Comparison of ENCODE assay signal across 24 mouse cellular contexts in the genomic region with DNA sequence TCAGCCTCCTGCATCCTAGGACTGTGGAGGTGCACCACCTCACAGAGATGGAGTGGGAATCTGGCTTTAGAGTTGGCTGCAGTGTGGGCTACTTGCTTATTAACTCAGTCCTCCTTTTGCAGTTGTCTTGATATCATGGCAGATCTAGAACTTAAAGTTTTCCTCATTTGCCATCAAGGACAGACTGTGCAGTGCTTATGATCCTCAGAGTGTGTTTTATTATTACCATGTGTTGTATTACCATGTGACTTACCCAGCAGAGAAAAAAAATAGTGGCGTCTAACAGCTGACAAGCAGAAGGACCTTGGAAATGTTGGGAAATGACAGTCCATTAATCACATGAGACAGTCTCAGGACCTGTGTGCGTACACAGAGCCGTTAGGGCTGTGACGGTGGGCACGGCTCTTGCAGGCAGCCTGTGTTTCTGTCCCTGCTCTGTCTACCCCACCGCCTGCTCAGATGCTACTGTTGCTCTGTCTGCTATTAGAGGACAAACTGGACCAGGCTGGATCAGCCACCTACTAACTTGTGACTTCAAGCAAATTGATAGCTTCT. TPM values are rescaled to one million over a fixed set of nuclear protein-coding genes. Genes with fewer than 3 reads are reported as not detected.
A peak's percentile ranks its signal among the peaks of the same experiment; 100 is the strongest.
DNase-seq lines count a peak whose midpoint lies in the region; ATAC-seq and TF ChIP-seq lines count a peak whose summit lies in the region.
"Had no signal": no experiment of that assay in that cellular context is flagged by ENCODE, and none has a peak within 500 bp of the region (broad histone marks: within the 10 kb centered on the region; RNA-seq: fewer than 3 reads in every experiment).

No protein-coding gene starts in this region.

- no peak for TF ChIP-seq POLR2A in ES-Bruce4 (IDR thresholded peaks at IDR 0.05; ENCODE audit: insufficient read depth, low read length)

- no peak overlapping the region for H3K4me3 ChIP-seq in hindbrain, embryonic 11.5 days (ENCODE audit: low read depth, low read length)
- no peak overlapping the region for H3K4me3 ChIP-seq in hindbrain, embryonic 10.5 days
- no peak overlapping the region for H3K4me3 ChIP-seq in ES-Bruce4 (ENCODE audit: low read depth, low read length)
- H3K4me3 ChIP-seq in intestine, embryonic 15.5 days (replicated peaks): no peak overlapping the region
- H3K4me3 ChIP-seq in forebrain, embryonic 15.5 days: no peak overlapping the region
- H3K4me3 ChIP-seq: embryonic facial prominence, embryonic 12.5 days; erythroblast, embryonic 14.5 days; forebrain, embryonic 13.5 days; heart, adult 2 months; heart, embryonic 15.5 days; left cerebral cortex, adult 2 months; neural tube, embryonic 12.5 days had no signal

- TF ChIP-seq CTCF in ES-Bruce4 (IDR thresholded peaks at IDR 0.05; ENCODE audit: low read depth, low read length): no peak

- 0 out of 2 replicates have a peak, but pooled peaks have one; percentile 43 for ATAC-seq in hindbrain, embryonic 11.5 days (ENCODE audit: low FRiP score)
- peak; percentile 58 for ATAC-seq in intestine, embryonic 15.5 days
- no peak for ATAC-seq in forebrain, embryonic 15.5 days (replicated peaks)
- ATAC-seq: forebrain, embryonic 13.5 days had no signal

- no peak overlapping the region for H3K9ac ChIP-seq in hindbrain, embryonic 11.5 days (ENCODE audit: low read depth, low read length)
- no peak overlapping the region for H3K9ac ChIP-seq in ES-Bruce4 (ENCODE audit: low read depth, poor library complexity, severe bottlenecking)
- no peak overlapping the region for H3K9ac ChIP-seq in intestine, embryonic 15.5 days
- no peak overlapping the region for H3K9ac ChIP-seq in forebrain, embryonic 15.5 days (replicated peaks)
- H3K9ac ChIP-seq: embryonic facial prominence, embryonic 12.5 days; forebrain, embryonic 13.5 days; heart, embryonic 15.5 days; neural tube, embryonic 12.5 days had no signal

- 79% methylated on average over 6 of the region's 6 CpGs for WGBS in hindbrain, embryonic 11.5 days
- 86% methylated on average over 6 of the region's 6 CpGs for WGBS in hindbrain, embryonic 10.5 days
- WGBS in intestine, embryonic 15.5 days: 48% methylated on average over 6 of the region's 6 CpGs
- WGBS in forebrain, embryonic 15.5 days: 83% methylated on average over 6 of the region's 6 CpGs

- H3K4me2 ChIP-seq in hindbrain, embryonic 11.5 days (replicated peaks; ENCODE audit: low read depth, low read length): no peak overlapping the region
- no peak overlapping the region for H3K4me2 ChIP-seq in intestine, embryonic 15.5 days (replicated peaks)
- no peak overlapping the region for H3K4me2 ChIP-seq in forebrain, embryonic 15.5 days (replicated peaks)
- H3K4me2 ChIP-seq: embryonic facial prominence, embryonic 12.5 days; forebrain, embryonic 13.5 days; heart, embryonic 15.5 days; neural tube, embryonic 12.5 days had no signal

- H3K4me1 ChIP-seq in hindbrain, embryonic 11.5 days (replicated peaks; ENCODE audit: control insufficient read depth, insufficient read depth, low read length): no peaks in the 10 kb centered on the region
- H3K4me1 ChIP-seq in hindbrain, embryonic 10.5 days (replicated peaks): no peaks in the 10 kb centered on the region
- peaks cover 10% of the 10 kb centered on the region for H3K4me1 ChIP-seq in ES-Bruce4 (ENCODE audit: control insufficient read depth, insufficient read depth, low read length)
- H3K4me1 ChIP-seq in intestine, embryonic 15.5 days (replicated peaks): no peaks in the 10 kb centered on the region
- no peaks in the 10 kb centered on the region for H3K4me1 ChIP-seq in forebrain, embryonic 15.5 days
- H3K4me1 ChIP-seq: embryonic facial prominence, embryonic 12.5 days; forebrain, embryonic 13.5 days; heart, embryonic 15.5 days; neural tube, embryonic 12.5 days had no signal

- H3K27ac ChIP-seq in hindbrain, embryonic 11.5 days (ENCODE audit: low read depth, low read length): no peak overlapping the region
- no peak overlapping the region for H3K27ac ChIP-seq in hindbrain, embryonic 10.5 days
- H3K27ac ChIP-seq in ES-Bruce4 (ENCODE audit: insufficient read depth, low read length): peak overlapping the region; percentile 52; the same call in 1 of the 2 replicates
- no peak overlapping the region for H3K27ac ChIP-seq in intestine, embryonic 15.5 days
- H3K27ac ChIP-seq in forebrain, embryonic 15.5 days (replicated peaks): no peak overlapping the region
- H3K27ac ChIP-seq: embryonic facial prominence, embryonic 12.5 days; forebrain, embryonic 13.5 days; heart, adult 2 months; heart, embryonic 15.5 days; left cerebral cortex, adult 2 months; neural tube, embryonic 12.5 days had no signal

- H3K36me3 ChIP-seq in hindbrain, embryonic 11.5 days (ENCODE audit: control insufficient read depth, insufficient read depth, low read length): no peaks in the 10 kb centered on the region
- H3K36me3 ChIP-seq in hindbrain, embryonic 10.5 days: peaks cover 73% of the 10 kb centered on the region
- peaks cover 17% of the 10 kb centered on the region for H3K36me3 ChIP-seq in ES-Bruce4 (ENCODE audit: control insufficient read depth, insufficient read depth, low read length, poor library complexity, severe bottlenecking)
- H3K36me3 ChIP-seq in intestine, embryonic 15.5 days: peaks cover 12% of the 10 kb centered on the region; the same call in 1 of the 2 replicates
- H3K36me3 ChIP-seq in forebrain, embryonic 15.5 days: peaks cover 24% of the 10 kb centered on the region; the same call in 1 of the 2 replicates

- DNase-seq in hindbrain, embryonic 11.5 days (ENCODE audit: low spot score): no peak
- no peak for DNase-seq in hindbrain, embryonic 10.5 days (ENCODE audit: low spot score)
- peak; percentile 12 for DNase-seq in ZHBTc4 (ENCODE audit: low read depth, low spot score)
- no peak for DNase-seq in heart, adult 9 months (ENCODE audit: low spot score in 2 of 2)
- DNase-seq: cerebellum, adult 18-20 months; gastrocnemius, postnatal 14 days; heart, adult 2 months; kidney, adult 8-10 months; kidney, postnatal 25 days; layer of hippocampus, adult 9-11 months; left cerebral cortex, postnatal 4 days; liver; lung, postnatal 14 days; right cerebral cortex, postnatal 4 days; thymus, adult 2 months had no signal

- TF ChIP-seq EP300 in ES-Bruce4 (IDR thresholded peaks at IDR 0.05; ENCODE audit: insufficient read depth, low read depth, low read length): peak; percentile 27; the same call in 1 of the 2 replicates

- no peaks in the 10 kb centered on the region for H3K9me3 ChIP-seq in hindbrain, embryonic 11.5 days (ENCODE audit: control insufficient read depth, low read length)
- no peaks in the 10 kb centered on the region for H3K9me3 ChIP-seq in hindbrain, embryonic 10.5 days
- H3K9me3 ChIP-seq in ES-Bruce4 (replicated peaks; ENCODE audit: control insufficient read depth, insufficient read depth, low read length, poor library complexity, severe bottlenecking): no peaks in the 10 kb centered on the region
- H3K9me3 ChIP-seq in intestine, embryonic 15.5 days: no peaks in the 10 kb centered on the region
- no peaks in the 10 kb centered on the region for H3K9me3 ChIP-seq in forebrain, embryonic 15.5 days
- H3K9me3 ChIP-seq: embryonic facial prominence, embryonic 12.5 days; forebrain, embryonic 13.5 days; heart, embryonic 15.5 days; neural tube, embryonic 12.5 days had no signal

- H3K27me3 ChIP-seq in hindbrain, embryonic 11.5 days (ENCODE audit: control insufficient read depth, insufficient read depth, low read length): no peaks in the 10 kb centered on the region
- no peaks in the 10 kb centered on the region for H3K27me3 ChIP-seq in hindbrain, embryonic 10.5 days (ENCODE audit: insufficient read depth, poor library complexity, severe bottlenecking)
- H3K27me3 ChIP-seq in ES-Bruce4 (ENCODE audit: control insufficient read depth, insufficient read depth, low read length, poor library complexity, severe bottlenecking): no peaks in the 10 kb centered on the region
- no peaks in the 10 kb centered on the region for H3K27me3 ChIP-seq in intestine, embryonic 15.5 days (replicated peaks)
- no peaks in the 10 kb centered on the region for H3K27me3 ChIP-seq in forebrain, embryonic 15.5 days
- H3K27me3 ChIP-seq: embryonic facial prominence, embryonic 12.5 days; forebrain, embryonic 13.5 days; heart, embryonic 15.5 days; neural tube, embryonic 12.5 days had no signal

RNA-seq across cellular contexts. Expression of a gene that starts 50.4 kb away (rescaled TPM):
- 165 and 179 TPM in 2 replicates for polyA plus RNA-seq in hindbrain, embryonic 11.5 days (2014; fragmentation: Nextera tagmentation; extraction: Ambion mirVana)
- polyA plus RNA-seq in hindbrain, embryonic 10.5 days (2016; fragmentation: Nextera tagmentation; extraction: Ambion mirVana): 137 and 146 TPM in 2 replicates
- 224 and 253 TPM in 2 replicates for polyA plus RNA-seq in ES-Bruce4 (2011; ENCODE audit: insufficient read depth, insufficient read length, low read depth, missing spikeins)
- 181 and 186 TPM in 2 replicates for polyA plus RNA-seq in intestine, embryonic 15.5 days (2015; fragmentation: Nextera tagmentation; extraction: Ambion mirVana)
- polyA plus RNA-seq in forebrain, embryonic 15.5 days (2015; fragmentation: Nextera tagmentation; extraction: Ambion mirVana): 180 TPM in 2 replicates
